Mouse (Mus musculus): ENCODE results near the gene Utp11. TPM values are rescaled to one million over a fixed set of nuclear protein-coding genes. Genes with fewer than 3 reads are reported as not detected.
A peak's percentile ranks its signal among the peaks of the same experiment; 100 is the strongest.
"Not testable (repeated sequence)": the region's sequence is repeated elsewhere in the genome, so short reads cannot be mapped to it uniquely, and the experiment has no call there.

Gene Utp11
- polyA plus RNA-seq, 1 experiment from 2014 or later = 78.6 TPM

- Histone ChIP-seq H3K27ac (replicated peaks) (no peak overlapping the region), H3K9me3 (no peaks in the 10 kb centered on the region), H3K4me3 (no peak overlapping the region), H3K27me3 (replicated peaks; ENCODE audit: low read depth, poor library complexity, severe bottlenecking) (0 out of 2 replicates have a peak, but pooled peaks cover 6% of the 10 kb centered on the region), H3K36me3 (replicated peaks) (peaks cover 24% of the 10 kb centered on the region), H3K4me1 (peaks cover 47% of the 10 kb centered on the region)
- WGBS = 80% methylated on average over 6 of the region's 6 CpGs
- no peak for DNase-seq (ENCODE audit: low spot score)
Observed at GRCm38 (mm10) chr4:124712618-124713017, 19.2 kb upstream of the Utp11 start.

GRCm38 (mm10) chr4:124710776-124711291 lies 17.4 kb upstream of the Utp11 start:
- Histone ChIP-seq H3K27ac (replicated peaks) (peak overlapping the region; percentile 93), H3K4me3 (peak overlapping the region; percentile 46), H3K27me3 (replicated peaks; ENCODE audit: low read depth, poor library complexity, severe bottlenecking) (0 out of 2 replicates have a peak, but pooled peaks cover 6% of the 10 kb centered on the region), H3K9me3 (no peaks in the 10 kb centered on the region), H3K36me3 (replicated peaks) (peaks cover 24% of the 10 kb centered on the region), H3K4me1 (peaks cover 59% of the 10 kb centered on the region)
- DNase-seq (ENCODE audit: low spot score) = peak; percentile 47
- whole genome bisulfite sequencing = 9% methylated on average over 5 of the region's 5 CpGs

GRCm38 (mm10) chr4:124709961-124710446 lies 16.6 kb upstream of the Utp11 start:
- no peaks in the 10 kb centered on the region for H3K9me3 ChIP-seq
- 0 out of 2 replicates have a peak, but pooled peaks cover 6% of the 10 kb centered on the region for H3K27me3 ChIP-seq (replicated peaks; ENCODE audit: low read depth, poor library complexity, severe bottlenecking)
- H3K4me3 ChIP-seq = peak overlapping the region; percentile 46
- 4% methylated on average over 18 of the region's 18 CpGs for WGBS
- H3K4me1 ChIP-seq = peaks cover 61% of the 10 kb centered on the region
- H3K27ac ChIP-seq (replicated peaks) = peak overlapping the region; percentile 93
- DNase-seq (ENCODE audit: low spot score) = peak; percentile 68
- H3K36me3 ChIP-seq (replicated peaks) = peaks cover 28% of the 10 kb centered on the region

GRCm38 (mm10) chr4:124708518-124709477 lies 15.4 kb upstream of the Utp11 start:
- Histone ChIP-seq H3K9me3 (no peaks in the 10 kb centered on the region), H3K4me1 (peaks cover 69% of the 10 kb centered on the region), H3K4me3 (peak overlapping the region; percentile 46), H3K36me3 (replicated peaks) (peaks cover 28% of the 10 kb centered on the region), H3K27ac (replicated peaks) (peak overlapping the region; percentile 93), H3K27me3 (replicated peaks; ENCODE audit: low read depth, poor library complexity, severe bottlenecking) (0 out of 2 replicates have a peak, but pooled peaks cover 6% of the 10 kb centered on the region)
- peak; percentile 97 for DNase-seq (ENCODE audit: low spot score)
- 1% methylated on average over 41 of the region's 41 CpGs for whole genome bisulfite sequencing

- Histone ChIP-seq H3K27ac (replicated peaks) (peak overlapping the region; percentile 93), H3K4me3 (peak overlapping the region; percentile 46), H3K36me3 (replicated peaks) (peaks cover 28% of the 10 kb centered on the region), H3K4me1 (peaks cover 76% of the 10 kb centered on the region)
- not testable (repeated sequence) for H3K9me3 ChIP-seq; DNase-seq (ENCODE audit: low spot score); H3K27me3 ChIP-seq (replicated peaks; ENCODE audit: low read depth, poor library complexity, severe bottlenecking)
- 26% methylated on average over 1 of the region's 1 CpGs for WGBS
Observed at GRCm38 (mm10) chr4:124708200-124708517, 14.8 kb upstream of the Utp11 start.

- H3K4me1 ChIP-seq = peaks cover 81% of the 10 kb centered on the region
Observed at GRCm38 (mm10) chr4:124707381-124708199, 14.2 kb upstream of the Utp11 start.

GRCm38 (mm10) chr4:124705661-124706269 lies 12.4 kb upstream of the Utp11 start:
- DNase-seq (ENCODE audit: low spot score) = no peak
- Histone ChIP-seq H3K36me3 (replicated peaks) (peaks cover 28% of the 10 kb centered on the region), H3K4me3 (no peak overlapping the region), H3K27ac (replicated peaks) (peak overlapping the region; percentile 92), H3K4me1 (peaks cover 99% of the 10 kb centered on the region), H3K9me3 (no peaks in the 10 kb centered on the region), H3K27me3 (replicated peaks; ENCODE audit: low read depth, poor library complexity, severe bottlenecking) (0 out of 2 replicates have a peak, but pooled peaks cover 14% of the 10 kb centered on the region)
- 88% methylated on average over 23 of the region's 23 CpGs for WGBS

More at GRCm38 (mm10) chr4:124707381-124708199, 14.2 kb upstream of the Utp11 start:
- H3K4me3 ChIP-seq; DNase-seq (ENCODE audit: low spot score); H3K9me3 ChIP-seq; H3K27me3 ChIP-seq (replicated peaks; ENCODE audit: low read depth, poor library complexity, severe bottlenecking): not testable (repeated sequence)
- WGBS = 88% methylated on average over 25 of the region's 25 CpGs
- peaks cover 28% of the 10 kb centered on the region for H3K36me3 ChIP-seq (replicated peaks)
- peak overlapping the region; percentile 93 for H3K27ac ChIP-seq (replicated peaks)

GRCm38 (mm10) chr4:124704797-124705474 lies 11.5 kb upstream of the Utp11 start:
- Histone ChIP-seq H3K27ac (replicated peaks) (peak overlapping the region; percentile 92), H3K4me1 (peaks cover 99% of the 10 kb centered on the region), H3K9me3 (no peaks in the 10 kb centered on the region), H3K36me3 (replicated peaks) (peaks cover 28% of the 10 kb centered on the region), H3K27me3 (replicated peaks; ENCODE audit: low read depth, poor library complexity, severe bottlenecking) (0 out of 2 replicates have a peak, but pooled peaks cover 14% of the 10 kb centered on the region), H3K4me3 (peak overlapping the region; percentile 48)
- peak; percentile 58 for DNase-seq (ENCODE audit: low spot score)
- 15% methylated on average over 11 of the region's 11 CpGs for WGBS

- no peaks in the 10 kb centered on the region for H3K9me3 ChIP-seq
- peak overlapping the region; percentile 92 for H3K27ac ChIP-seq (replicated peaks)
- 4% methylated on average over 6 of the region's 6 CpGs for WGBS
- peak overlapping the region; percentile 48 for H3K4me3 ChIP-seq
- DNase-seq (ENCODE audit: low spot score) = peak; percentile 55
- peaks cover 99% of the 10 kb centered on the region for H3K4me1 ChIP-seq
- 0 out of 2 replicates have a peak, but pooled peaks cover 8% of the 10 kb centered on the region for H3K27me3 ChIP-seq (replicated peaks; ENCODE audit: low read depth, poor library complexity, severe bottlenecking)
- peaks cover 28% of the 10 kb centered on the region for H3K36me3 ChIP-seq (replicated peaks)
Observed at GRCm38 (mm10) chr4:124703881-124704796, 10.7 kb upstream of the Utp11 start.

- Histone ChIP-seq H3K27me3 (replicated peaks; ENCODE audit: low read depth, poor library complexity, severe bottlenecking) (peaks cover 8% of the 10 kb centered on the region; the same call in 1 of the 2 replicates), H3K36me3 (replicated peaks) (peaks cover 28% of the 10 kb centered on the region), H3K9me3 (no peaks in the 10 kb centered on the region), H3K27ac (replicated peaks) (peak overlapping the region; percentile 92), H3K4me3 (peak overlapping the region; percentile 48), H3K4me1 (peaks cover 95% of the 10 kb centered on the region)
- peak; percentile 20 for DNase-seq (ENCODE audit: low spot score)
- WGBS = 27% methylated on average over 2 of the region's 2 CpGs
Observed at GRCm38 (mm10) chr4:124703406-124703805, 10.0 kb upstream of the Utp11 start.

All from embryonic facial prominence, embryonic 10.5 days (tissue).